Mouse (Mus musculus) layer of hippocampus, adult 11-12 months (tissue): ENCODE measurements at regions not wholly inside any gene's neighbourhood (a gene's known extent, or its start where the extent isn't known, plus 50 kb on each side); places are given as distances from the start of the nearest gene placed in this dataset.
A peak's percentile ranks its signal among the peaks of the same experiment; 100 is the strongest.

Source experiments
- DNase-seq: peaks from one replicate; pipeline ENCODE4 v3.0.0; 2022; ENCODE audit warnings: low spot score

- DNase-seq = no peak
Measured at GRCm38 (mm10) chr13:25554962-25555361, 284.7 kb upstream of the Nrsn1 start.

DNA sequence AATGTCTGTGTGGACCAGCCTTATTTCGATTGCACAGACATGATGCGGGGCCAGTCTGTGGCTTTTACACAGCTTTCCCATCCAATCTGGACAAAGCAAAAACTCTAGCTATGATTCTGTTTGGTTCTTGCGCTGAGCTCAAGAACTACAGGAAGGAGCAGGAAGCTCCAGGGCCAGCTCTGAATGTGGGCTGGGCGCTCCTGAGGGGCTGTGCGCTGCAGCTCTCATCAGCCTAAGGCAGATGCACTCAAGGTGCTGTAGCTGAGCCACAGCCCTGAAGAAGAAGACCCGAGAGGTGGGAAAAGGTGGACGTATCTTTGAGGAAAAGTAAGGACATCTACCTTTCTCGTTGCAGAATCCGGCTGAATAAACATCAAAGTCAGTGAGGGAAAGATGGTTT, 278.2 kb upstream of the Nrsn1 start:
- DNase-seq = no peak

DNA sequence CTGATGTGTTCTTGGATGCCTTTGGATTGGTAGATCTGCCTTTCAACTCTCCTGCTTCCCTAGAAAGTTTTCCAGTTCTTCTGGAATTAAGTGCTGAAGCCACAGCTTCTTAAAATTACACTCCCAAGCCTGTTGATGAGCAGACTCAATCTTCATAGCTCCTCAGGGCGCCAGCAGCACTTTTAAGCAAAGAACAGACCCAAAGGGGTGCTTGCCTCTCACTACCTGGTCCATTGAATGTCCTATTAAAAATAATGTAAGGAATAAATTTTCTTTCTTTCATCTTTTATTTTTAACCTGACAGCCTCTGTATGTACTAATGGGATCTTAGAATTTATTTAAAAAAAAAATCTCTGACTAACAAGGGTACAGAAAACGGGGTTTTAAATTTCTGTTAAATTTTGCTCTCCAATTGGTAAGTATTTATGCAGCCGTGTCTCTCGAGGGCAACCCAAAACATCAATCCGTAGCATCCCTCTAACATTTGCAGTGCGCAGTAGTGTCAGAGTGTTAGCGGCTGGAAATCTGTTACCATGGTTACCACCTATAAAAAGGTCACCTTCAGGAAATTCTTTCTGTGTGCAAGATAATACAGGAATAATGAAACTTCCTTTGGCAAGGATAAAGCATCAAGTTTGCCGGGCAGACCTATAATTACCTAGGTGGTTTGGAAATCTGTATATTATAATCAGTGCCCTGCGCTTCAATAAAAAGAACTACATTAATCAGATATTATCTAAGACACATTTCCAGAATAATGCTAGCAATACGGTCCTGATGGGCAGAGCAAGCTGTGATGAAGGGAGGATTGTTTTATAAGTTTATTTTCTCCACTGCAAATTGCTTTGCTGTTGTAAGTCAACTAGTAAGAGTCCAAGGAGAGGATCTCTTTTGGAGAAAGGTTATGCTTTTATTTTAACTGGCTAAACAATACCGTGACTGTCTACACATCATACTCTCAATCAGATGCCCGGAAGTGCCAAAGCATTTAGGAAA, 277.1 kb upstream of the Nrsn1 start:
- no peak for DNase-seq

DNA sequence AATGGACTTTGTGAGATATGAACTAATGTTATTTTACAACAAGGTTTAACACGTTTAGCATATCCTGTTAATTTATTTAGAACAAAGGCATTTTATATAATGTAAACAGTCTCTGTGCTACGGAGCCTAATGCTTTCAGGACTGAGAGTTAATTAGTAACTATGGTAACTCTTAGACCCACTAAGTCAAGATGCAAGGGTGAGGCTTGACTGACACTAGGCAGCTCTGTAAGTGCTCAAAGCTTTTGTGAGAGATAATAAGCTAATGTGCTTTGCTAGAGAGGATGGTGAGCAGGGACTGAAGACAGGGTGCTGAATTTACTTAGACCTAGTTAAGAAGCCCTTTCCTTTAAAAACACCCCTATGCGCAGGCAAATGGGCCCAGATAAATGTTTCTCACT, 253.8 kb upstream of the Nrsn1 start:
- no peak for DNase-seq

DNA sequence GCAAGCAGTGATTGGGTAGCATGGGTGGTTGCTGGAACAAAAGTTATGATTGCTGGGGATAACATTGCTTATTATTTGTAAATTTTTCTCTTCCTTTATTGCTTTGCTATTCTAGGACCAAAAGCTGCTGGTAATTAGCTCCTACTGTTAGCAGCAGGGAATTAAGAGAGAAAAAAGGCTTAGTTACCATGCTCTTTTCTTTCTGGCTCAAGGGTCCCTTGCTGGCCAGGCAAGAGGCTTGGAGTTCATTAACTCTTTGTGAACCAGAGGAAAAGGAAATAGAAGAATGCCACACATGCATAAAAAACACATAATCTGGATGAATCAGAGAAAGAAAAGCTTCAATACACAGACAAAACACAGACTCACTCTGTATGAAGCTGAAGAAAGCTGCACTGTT, 237.1 kb upstream of the Nrsn1 start:
- no peak for DNase-seq

DNA sequence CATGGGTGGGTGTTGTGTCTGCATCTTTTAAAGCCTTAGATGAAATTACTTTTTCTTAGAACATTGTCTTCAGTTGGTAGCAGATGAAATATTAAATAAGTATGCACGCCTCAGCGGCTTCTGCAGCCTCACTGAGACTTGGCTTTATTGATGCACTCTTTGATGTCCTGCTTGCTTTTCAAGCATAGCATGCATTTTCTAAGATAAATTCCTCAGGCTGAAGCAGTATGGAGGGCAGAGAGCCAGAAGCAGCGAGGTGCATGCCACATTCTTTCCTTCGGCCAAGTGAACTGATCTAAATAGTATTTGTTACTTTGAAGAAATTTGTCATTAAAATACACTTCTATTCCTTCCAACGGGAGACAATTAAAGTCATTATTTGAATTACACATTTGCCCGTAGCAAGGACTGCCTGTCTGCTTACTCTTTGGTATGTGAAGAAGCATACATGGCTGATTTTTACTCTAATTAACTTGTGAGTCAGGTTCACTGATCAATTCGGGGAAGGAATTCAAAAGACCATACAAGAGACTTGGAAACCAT, 224.3 kb upstream of the Nrsn1 start:
- no peak for DNase-seq

DNA sequence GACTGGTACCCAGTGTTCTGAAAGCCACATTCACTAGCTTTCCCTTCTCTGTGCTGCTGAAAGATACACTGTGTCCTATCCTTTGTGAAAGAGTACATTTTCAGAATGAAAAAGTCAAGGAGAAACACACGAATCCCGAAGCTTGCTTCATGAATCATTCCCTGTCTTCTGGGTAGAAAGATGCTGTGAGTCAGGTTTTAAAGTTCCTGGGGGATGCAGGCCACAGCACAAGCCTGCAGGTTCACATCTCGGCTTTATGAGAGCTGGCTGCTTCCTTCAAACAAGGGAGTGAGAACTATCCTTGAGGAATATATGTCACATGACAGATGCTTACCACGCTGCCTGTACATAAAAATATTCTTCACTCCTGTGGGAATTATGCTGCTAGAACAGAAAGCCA, 219.7 kb upstream of the Nrsn1 start:
- no peak for DNase-seq

- no peak for DNase-seq
Measured at GRCm38 (mm10) chr13:25483309-25483708, 213.0 kb upstream of the Nrsn1 start.

DNA sequence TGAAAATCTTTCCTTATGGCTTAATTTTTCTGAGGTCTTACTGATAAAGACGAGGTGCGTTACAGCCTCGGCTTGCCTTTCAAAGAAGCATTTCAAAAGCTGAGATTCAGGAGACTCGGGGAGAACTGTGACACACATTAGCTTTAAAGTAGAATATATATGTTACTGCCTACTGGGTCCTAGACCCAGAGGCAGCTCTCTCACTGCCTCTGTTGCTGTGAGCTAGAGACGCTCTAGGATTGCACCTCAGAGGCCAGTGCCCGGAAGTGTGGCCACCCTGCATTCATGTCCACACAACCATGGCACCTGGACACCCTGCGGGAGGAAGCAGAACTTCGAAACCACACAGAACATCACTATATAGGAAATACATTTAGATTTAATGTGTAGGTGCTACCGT, 181.6 kb upstream of the Nrsn1 start:
- DNase-seq = no peak

GRCm38 (mm10) chr13:25451357-25451861, 181.1 kb upstream of the Nrsn1 start:
- no peak for DNase-seq

- DNase-seq = no peak
Measured at GRCm38 (mm10) chr13:25429701-25430418, 159.6 kb upstream of the Nrsn1 start.

- no peak for DNase-seq
Measured at GRCm38 (mm10) chr13:25403182-25403795, 133.0 kb upstream of the Nrsn1 start.

- no peak for DNase-seq
Measured at GRCm38 (mm10) chr13:25402691-25403090, 132.4 kb upstream of the Nrsn1 start.

GRCm38 (mm10) chr13:25401936-25402504, 131.7 kb upstream of the Nrsn1 start:
- DNase-seq = no peak

DNA sequence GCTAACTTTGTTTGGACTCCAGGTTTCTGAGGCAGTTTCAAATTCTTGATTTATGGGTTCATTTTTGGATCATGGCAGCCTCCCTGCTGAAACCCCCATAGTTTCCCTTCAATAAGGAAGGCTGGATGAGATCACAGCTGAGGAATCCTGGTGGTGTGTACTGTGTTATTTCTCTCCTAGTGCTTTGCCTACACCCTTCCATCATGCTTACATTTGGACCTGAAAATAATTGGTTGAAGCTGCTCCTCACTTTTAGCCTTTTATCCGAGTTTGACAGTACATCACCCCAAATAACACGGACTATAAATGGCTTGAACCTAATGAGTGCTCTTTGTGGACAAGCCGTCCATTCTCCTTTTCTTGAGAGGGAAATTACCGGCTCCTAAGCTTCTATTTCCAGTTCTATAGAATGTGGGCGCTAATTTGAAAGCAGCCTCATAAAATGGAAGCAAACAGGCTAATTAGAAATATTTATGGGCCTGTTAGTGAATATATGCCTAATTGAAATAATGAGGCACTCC, 122.5 kb upstream of the Nrsn1 start:
- no peak for DNase-seq

DNA sequence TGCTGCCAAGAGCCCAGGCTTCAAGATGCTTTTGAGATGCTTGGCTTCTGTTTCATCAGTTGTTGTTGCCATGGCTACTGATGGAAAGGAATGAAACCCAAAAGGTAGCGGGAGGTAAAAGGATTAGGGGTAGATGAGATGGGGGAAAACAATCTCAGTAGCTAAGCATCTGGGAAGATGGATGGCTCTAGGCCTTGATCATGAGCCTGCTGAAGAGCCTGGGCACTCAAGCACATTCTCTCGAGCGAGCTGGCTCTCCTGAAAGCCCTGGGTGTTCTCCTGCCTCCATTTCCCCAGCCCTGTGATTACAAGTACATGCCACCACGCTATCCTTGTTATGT, 92.3 kb upstream of the Nrsn1 start:
- no peak for DNase-seq

GRCm38 (mm10) chr13:25361850-25362626, 91.7 kb upstream of the Nrsn1 start:
- peak; percentile 49 for DNase-seq

DNA sequence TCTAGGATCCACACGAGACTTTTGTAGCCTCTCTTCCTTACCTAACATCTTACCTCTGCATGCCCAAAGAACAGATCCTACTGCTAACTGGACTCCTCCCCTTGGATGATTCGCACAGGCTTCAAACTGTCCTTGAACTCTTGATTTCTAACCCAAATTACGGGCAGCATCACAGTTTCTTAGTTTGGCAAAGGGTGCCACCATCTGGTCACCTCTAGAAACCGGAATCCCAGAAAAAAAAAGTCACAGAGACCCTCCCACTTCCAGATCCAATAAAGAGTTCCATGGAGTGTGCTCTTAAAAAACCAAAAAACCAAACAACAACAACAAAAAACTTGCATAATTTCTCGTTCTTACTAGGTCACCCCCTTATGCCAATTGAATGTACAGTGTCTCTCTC, 77.3 kb upstream of the Nrsn1 start:
- no peak for DNase-seq

- no peak for DNase-seq
Measured at GRCm38 (mm10) chr13:25343309-25343708, 73.0 kb upstream of the Nrsn1 start.

GRCm38 (mm10) chr13:25341826-25342225, 71.5 kb upstream of the Nrsn1 start:
- DNase-seq = no peak

- DNase-seq = no peak
Measured at GRCm38 (mm10) chr13:25333803-25334202, 63.5 kb upstream of the Nrsn1 start.
